Mouse (Mus musculus) liver, embryonic 14.5 days (tissue): ENCODE measurements around the gene Slc35b2.

Experiments
- CTCF ChIP-seq: IDR thresholded peaks from 2 replicates; pipeline ENCODE4 v1.5.1; 2016; ENCODE audit warnings: antibody characterized with exemption, low read depth, control low read depth
- EP300 ChIP-seq: IDR thresholded peaks from 2 replicates; pipeline ENCODE4 v1.6.1; 2016; ENCODE audit warnings: antibody characterized with exemption, low read depth

DNA sequence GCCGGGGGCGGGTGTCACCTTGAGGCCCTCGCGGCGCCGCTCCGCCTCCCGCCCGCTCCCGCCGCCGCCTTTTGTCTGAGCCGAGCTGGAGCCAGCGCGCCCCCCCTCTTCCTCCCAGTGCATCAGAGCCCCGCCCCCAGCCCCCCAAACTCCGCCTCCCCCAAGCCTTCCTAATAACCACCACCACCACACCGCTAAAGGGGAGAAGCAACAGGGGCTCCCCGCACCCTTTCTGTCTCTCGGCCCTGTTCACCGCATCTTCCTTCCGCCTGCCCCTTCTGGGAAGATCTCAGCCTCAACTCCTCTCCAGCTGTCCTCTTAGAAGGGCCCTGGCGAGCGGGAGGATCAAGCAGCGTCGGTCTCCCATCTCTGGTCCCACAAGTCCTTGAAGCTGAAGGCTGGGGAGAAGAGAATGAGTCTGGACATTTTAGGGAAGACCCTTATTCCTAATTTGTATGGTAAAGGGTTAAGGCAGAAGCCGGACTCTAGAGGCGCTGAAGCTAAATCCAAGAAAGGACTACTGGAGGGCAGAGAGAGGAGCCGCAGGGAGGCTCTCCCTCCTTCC is 14.0 kb upstream of the Slc35b2 start, which contains the start of gene Tmem151b:
- no peak for TF ChIP-seq EP300
- no peak for TF ChIP-seq CTCF
